Mouse (Mus musculus): Measurements from ENCODE around the gene Foxred2.

DNA sequence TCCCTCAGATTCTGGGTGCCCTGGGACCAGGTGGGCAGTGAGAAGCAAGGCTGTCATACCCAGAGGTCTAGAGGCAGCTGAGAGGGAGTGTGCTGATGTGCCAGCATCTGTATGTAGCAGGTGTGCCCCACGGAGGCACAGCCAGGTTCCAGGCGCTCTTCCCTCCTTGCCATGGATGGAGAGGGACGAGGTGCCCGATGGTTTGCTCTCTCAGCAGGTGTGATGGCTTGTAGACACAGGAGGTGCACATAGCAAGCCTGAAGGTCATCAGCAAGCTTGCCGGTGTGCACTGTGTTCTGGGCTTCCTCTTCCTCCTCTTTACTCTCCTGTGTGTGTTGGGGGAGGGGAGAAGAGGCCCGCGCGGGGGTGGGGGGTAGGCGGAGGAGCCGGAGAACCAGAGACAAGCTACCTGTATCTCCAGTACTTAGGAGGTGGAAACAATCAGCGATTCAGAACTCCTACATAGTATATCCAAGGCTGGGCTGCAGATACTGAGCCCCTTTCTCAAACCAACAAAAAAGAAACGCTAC, 52.1 kb downstream of the Foxred2 start:
- TF ChIP-seq POLR2A (IDR thresholded peaks at IDR 0.05; ENCODE audit: low read depth, low read length): no peak
- TF ChIP-seq CTCF (IDR thresholded peaks at IDR 0.05; ENCODE audit: extremely low read depth, insufficient read depth, insufficient read length, insufficient replicate concordance): no peak
